Mouse (Mus musculus) splenic B cell, adult 2 months (primary cell): ENCODE data around the gene Fga.

Experiments used
- DNase-seq: peaks from one replicate; pipeline ENCODE4 v3.0.0-alpha.2; 2011; ENCODE audit warnings: low read depth, low spot score
- H3K27me3 ChIP-seq: 2 replicates; pipeline ENCODE4 v1.6.1; 2012; ENCODE audit warnings: mild to moderate bottlenecking, low read length, moderate library complexity, mixed read lengths; ENCODE audit not compliant: control insufficient read depth, poor library complexity, insufficient read depth, severe bottlenecking
- H3K36me3 ChIP-seq: 2 replicates; pipeline ENCODE4 v1.6.1; 2012; ENCODE audit warnings: mild to moderate bottlenecking, low read length, moderate library complexity, mixed read lengths; ENCODE audit not compliant: control insufficient read depth, poor library complexity, insufficient read depth, severe bottlenecking

The Fga gene

GRCm38 (mm10) chr3:83049680-83050079 lies 23.8 kb downstream of the Fga start, which contains the start of gene Fgb:
TSS of gene Fgb (minus strand) at chr3:83049863.
- DNase-seq = no peak
- no peaks in the 10 kb centered on the region for H3K36me3 ChIP-seq
- 0 out of 2 replicates have a peak, but pooled peaks cover 2% of the 10 kb centered on the region for H3K27me3 ChIP-seq

GRCm38 (mm10) chr3:83050661-83051060 lies 24.8 kb downstream of the Fga start:
- Histone ChIP-seq H3K27me3 (0 out of 2 replicates have a peak, but pooled peaks cover 2% of the 10 kb centered on the region), H3K36me3 (no peaks in the 10 kb centered on the region)
- no peak for DNase-seq

DNA sequence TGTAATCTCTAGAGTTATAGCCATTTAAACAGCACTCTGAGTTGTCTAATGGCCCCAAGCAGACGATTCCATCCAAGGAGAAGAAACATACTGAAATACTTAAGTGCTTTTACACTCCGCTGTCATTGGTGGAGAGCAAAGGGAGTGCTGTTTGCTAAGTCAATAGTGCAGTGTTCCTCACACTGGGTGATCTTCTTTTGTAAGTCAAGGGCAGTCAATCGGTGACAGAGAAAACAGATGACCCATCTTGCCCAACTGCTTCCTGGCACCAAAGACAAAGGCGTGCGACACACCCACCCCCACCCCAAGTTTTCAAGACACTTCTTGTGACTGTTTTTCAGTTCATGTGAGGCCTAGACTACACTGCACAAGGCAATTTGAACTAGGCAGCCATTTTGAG lies 26.2 kb downstream of the Fga start:
- H3K36me3 ChIP-seq = no peaks in the 10 kb centered on the region
- H3K27me3 ChIP-seq = 0 out of 2 replicates have a peak, but pooled peaks cover 2% of the 10 kb centered on the region
- DNase-seq = no peak

GRCm38 (mm10) chr3:83053126-83053525 lies 27.2 kb downstream of the Fga start:
- Histone ChIP-seq H3K27me3 (0 out of 2 replicates have a peak, but pooled peaks cover 2% of the 10 kb centered on the region), H3K36me3 (no peaks in the 10 kb centered on the region)
- no peak for DNase-seq

GRCm38 (mm10) chr3:83053758-83054157 lies 27.9 kb downstream of the Fga start:
- Histone ChIP-seq H3K36me3 (no peaks in the 10 kb centered on the region), H3K27me3 (0 out of 2 replicates have a peak, but pooled peaks cover 2% of the 10 kb centered on the region)
- peak; percentile 70 for DNase-seq

- H3K27me3 ChIP-seq = 0 out of 2 replicates have a peak, but pooled peaks cover 2% of the 10 kb centered on the region
- no peak for DNase-seq
- no peaks in the 10 kb centered on the region; the same call in 1 of the 2 replicates for H3K36me3 ChIP-seq
Measured at GRCm38 (mm10) chr3:83054759-83055158, 28.9 kb downstream of the Fga start.

DNA sequence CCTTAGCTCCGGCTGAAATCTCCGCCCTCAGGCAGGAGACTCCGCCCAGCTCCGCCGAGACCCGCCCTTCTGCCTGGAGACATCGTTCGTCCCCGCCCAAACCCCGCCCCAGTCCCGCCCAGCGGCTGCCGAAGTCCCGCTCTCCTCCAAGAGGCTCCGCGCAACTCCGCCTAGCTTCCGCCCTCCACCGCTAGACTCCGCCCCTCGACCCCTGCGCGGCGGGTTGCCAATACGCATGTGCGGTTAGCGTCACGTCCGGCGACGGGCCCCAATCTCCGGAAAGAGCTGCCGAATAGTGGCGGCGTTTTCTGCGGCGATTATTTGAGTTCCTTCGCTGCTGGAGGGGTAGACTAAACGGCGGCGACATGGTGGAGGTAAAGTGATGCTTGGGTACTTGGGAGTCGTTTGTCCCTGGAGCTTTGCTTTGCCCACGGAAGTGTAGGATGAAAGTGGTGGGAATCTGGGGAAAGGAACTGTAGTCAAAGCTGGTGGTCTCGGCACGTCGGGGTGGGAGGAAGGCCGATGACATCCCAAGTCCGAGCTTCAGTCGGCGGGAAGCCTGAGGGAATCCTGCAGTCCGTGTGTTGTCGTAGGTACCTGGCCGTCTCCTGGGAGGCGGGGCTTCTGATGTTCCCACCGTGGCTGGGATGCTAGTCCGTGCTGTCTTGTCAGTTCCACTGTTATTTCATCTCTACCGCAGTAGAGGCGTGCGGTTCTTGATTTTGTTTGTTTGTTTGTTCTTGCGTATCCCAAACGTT lies 29.6 kb downstream of the Fga start, which contains the start of gene Plrg1:
Gene Plrg1, plus strand, starts transcription at position 242 of the 758 bp plus-strand sequence.
- 0 out of 2 replicates have a peak, but pooled peaks cover 2% of the 10 kb centered on the region for H3K27me3 ChIP-seq
- H3K36me3 ChIP-seq = no peaks in the 10 kb centered on the region; the same call in 1 of the 2 replicates
- DNase-seq = peak; percentile 99

- DNase-seq = no peak
- H3K36me3 ChIP-seq = peaks cover 5% of the 10 kb centered on the region
- 0 out of 2 replicates have a peak, but pooled peaks cover 2% of the 10 kb centered on the region for H3K27me3 ChIP-seq
Measured at GRCm38 (mm10) chr3:83057046-83057445, 31.2 kb downstream of the Fga start.

GRCm38 (mm10) chr3:83067920-83068319 lies 42.0 kb downstream of the Fga start:
- Histone ChIP-seq H3K36me3 (peaks cover 10% of the 10 kb centered on the region), H3K27me3 (no peaks in the 10 kb centered on the region)
- no peak for DNase-seq

- no peak for DNase-seq
- Histone ChIP-seq H3K36me3 (peaks cover 10% of the 10 kb centered on the region), H3K27me3 (no peaks in the 10 kb centered on the region)
Measured at GRCm38 (mm10) chr3:83068869-83069268, 43.0 kb downstream of the Fga start.

- peaks cover 10% of the 10 kb centered on the region for H3K36me3 ChIP-seq
- H3K27me3 ChIP-seq = no peaks in the 10 kb centered on the region
- no peak for DNase-seq
Measured at GRCm38 (mm10) chr3:83070231-83070630, 44.4 kb downstream of the Fga start.

- H3K27me3 ChIP-seq = no peaks in the 10 kb centered on the region
- no peak for DNase-seq
- no peaks in the 10 kb centered on the region for H3K36me3 ChIP-seq
Measured at GRCm38 (mm10) chr3:83076563-83076962, 50.7 kb downstream of the Fga start.

DNA sequence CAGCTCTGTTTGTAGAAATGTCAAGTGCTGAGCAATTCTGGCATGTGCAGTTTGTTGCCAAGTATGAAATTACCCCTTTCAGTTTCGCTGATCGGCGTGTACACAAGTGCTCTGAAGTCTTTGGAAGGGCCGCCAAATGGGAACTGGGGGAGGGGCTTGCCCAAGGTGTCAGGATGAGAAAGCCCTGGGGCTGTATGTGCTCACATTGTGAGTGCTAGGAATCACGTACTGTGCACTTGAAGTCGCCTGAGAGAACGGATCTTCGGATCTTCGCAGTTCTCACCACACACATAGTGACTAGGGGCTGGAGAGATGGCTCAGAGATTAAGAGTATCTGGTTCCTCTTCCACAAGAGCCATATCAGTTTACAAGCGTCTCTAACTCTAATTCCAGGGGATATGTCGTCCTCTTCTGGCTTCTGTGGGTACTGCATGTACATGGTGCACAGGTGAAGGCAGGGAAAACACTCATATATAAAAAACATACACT lies 54.7 kb downstream of the Fga start:
- DNase-seq = peak; percentile 82

More for the DNA sequence above, 54.7 kb downstream of the Fga start:
- H3K36me3 ChIP-seq = no peaks in the 10 kb centered on the region
- no peaks in the 10 kb centered on the region for H3K27me3 ChIP-seq
